Mouse (Mus musculus) erythroblast, embryonic 14.5 days (primary cell): ENCODE results near the gene Cers2. TPM values are rescaled to one million over a fixed set of nuclear protein-coding genes. Genes with fewer than 3 reads are reported as not detected.
"Not testable (repeated sequence)": the region's sequence is repeated elsewhere in the genome, so short reads cannot be mapped to it uniquely, and the experiment has no call there.

Experiments
- H3K27me3 ChIP-seq: 2 replicates; pipeline ENCODE4 v1.6.1; 2012; ENCODE audit warnings: inconsistent platforms; ENCODE audit not compliant: control insufficient read depth
- H3K36me3 ChIP-seq: 2 replicates; pipeline ENCODE4 v1.6.1; 2012; ENCODE audit warnings: mild to moderate bottlenecking, inconsistent platforms; ENCODE audit not compliant: control insufficient read depth
- H3K4me1 ChIP-seq: 2 replicates; pipeline ENCODE4 v1.6.1; 2012; ENCODE audit warnings: inconsistent platforms; ENCODE audit not compliant: control insufficient read depth
- H3K4me3 ChIP-seq: replicated peaks from 2 replicates; pipeline ENCODE3; 2012; ENCODE audit warnings: moderate library complexity, mild to moderate bottlenecking, inconsistent platforms
- H3K9me3 ChIP-seq: 2 replicates; pipeline ENCODE4 v1.6.1; 2012; ENCODE audit warnings: low read length, inconsistent platforms, mixed read lengths; ENCODE audit not compliant: control insufficient read depth
- GATA1 ChIP-seq: IDR thresholded peaks from 2 replicates; pipeline ENCODE4 v1.6.1; 2012; ENCODE audit warnings: low read length, inconsistent platforms, mixed read lengths
- TAL1 ChIP-seq: IDR thresholded peaks from 3 replicates; pipeline ENCODE4 v1.6.1; 2012; ENCODE audit warnings: low read length, inconsistent platforms, mixed read lengths
- polyA plus RNA-seq: library from polyadenylated mRNA; stranded (reverse); fragments of >175 nt; gene quantifications from 2 replicates; pipeline ENCODE4 v1.2.3, GENCODE M21; 2012

Cers2 gene
- polyA plus RNA-seq, 1 experiment = 9.3 TPM

GRCm38 (mm10) chr3:95324454-95325144 lies 10.0 kb downstream of the Cers2 start:
- Histone ChIP-seq H3K9me3 (no peaks in the 10 kb centered on the region), H3K4me1 (peaks cover 6% of the 10 kb centered on the region), H3K36me3 (peaks cover 99% of the 10 kb centered on the region), H3K27me3 (no peaks in the 10 kb centered on the region), H3K4me3 (no peak overlapping the region)
- TF ChIP-seq TAL1 = no peak
- TF ChIP-seq GATA1 = no peak

- no peaks in the 10 kb centered on the region for H3K9me3 ChIP-seq
- H3K4me3 ChIP-seq = no peak overlapping the region
- TF ChIP-seq GATA1 = no peak
- no peak for TF ChIP-seq TAL1
- peaks cover 90% of the 10 kb centered on the region for H3K36me3 ChIP-seq
- H3K4me1 ChIP-seq = no peaks in the 10 kb centered on the region
- H3K27me3 ChIP-seq = no peaks in the 10 kb centered on the region
Measured at GRCm38 (mm10) chr3:95328803-95329404, 14.3 kb downstream of the Cers2 start.

DNA sequence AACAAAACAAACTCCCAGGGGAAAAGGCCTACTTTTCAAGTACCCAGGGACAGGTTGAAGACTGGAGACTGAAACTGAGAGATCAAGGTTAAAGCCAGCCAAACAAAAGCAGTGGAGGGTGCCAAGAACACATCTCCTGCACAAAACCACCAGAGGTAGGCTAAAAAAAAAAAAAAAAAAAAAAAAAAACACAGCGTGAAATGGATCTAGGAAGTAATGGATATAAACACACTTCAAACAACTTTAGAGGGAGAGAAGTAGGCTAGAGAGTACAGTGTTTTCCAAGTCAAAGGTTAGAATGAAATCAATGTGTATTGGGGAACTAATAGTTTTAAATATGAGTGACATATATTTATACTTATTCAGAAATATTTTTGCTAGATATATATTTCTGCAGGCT lies 16.9 kb downstream of the Cers2 start:
- Histone ChIP-seq H3K4me3 (no peak overlapping the region), H3K27me3 (no peaks in the 10 kb centered on the region), H3K4me1 (no peaks in the 10 kb centered on the region), H3K9me3 (no peaks in the 10 kb centered on the region), H3K36me3 (peaks cover 74% of the 10 kb centered on the region)
- TF ChIP-seq TAL1 = no peak
- no peak for TF ChIP-seq GATA1

GRCm38 (mm10) chr3:95337345-95337744 lies 22.8 kb downstream of the Cers2 start:
- H3K27me3 ChIP-seq = no peaks in the 10 kb centered on the region
- no peaks in the 10 kb centered on the region for H3K4me1 ChIP-seq
- TF ChIP-seq GATA1 (no peak), TAL1 (no peak)
- no peaks in the 10 kb centered on the region for H3K9me3 ChIP-seq
- no peak overlapping the region for H3K4me3 ChIP-seq
- H3K36me3 ChIP-seq = peaks cover 81% of the 10 kb centered on the region

DNA sequence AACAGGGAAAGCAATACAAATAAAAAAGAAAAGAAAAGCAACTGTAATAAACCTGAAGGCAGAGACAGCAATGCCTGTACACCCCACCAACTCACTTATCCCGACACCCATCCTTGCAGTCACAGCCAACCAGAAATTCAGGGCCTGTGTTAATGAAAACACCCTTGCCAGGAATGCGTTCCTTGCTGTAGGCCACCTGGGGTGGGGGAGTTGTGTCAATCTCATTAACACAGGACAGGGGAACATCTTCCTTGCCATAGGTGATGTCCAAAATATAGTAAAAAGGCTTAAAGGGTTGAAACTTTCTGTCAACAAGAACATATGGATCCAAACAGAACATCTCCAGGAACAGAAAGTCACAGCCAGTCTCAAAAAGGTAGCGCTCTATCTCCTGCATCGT lies 23.7 kb downstream of the Cers2 start:
- H3K9me3 ChIP-seq = no peaks in the 10 kb centered on the region
- no peak overlapping the region for H3K4me3 ChIP-seq
- H3K4me1 ChIP-seq = no peaks in the 10 kb centered on the region
- H3K27me3 ChIP-seq = no peaks in the 10 kb centered on the region
- H3K36me3 ChIP-seq = peaks cover 81% of the 10 kb centered on the region
- TF ChIP-seq TAL1 (no peak), GATA1 (no peak)

GRCm38 (mm10) chr3:95343356-95344000 lies 28.9 kb downstream of the Cers2 start:
- not testable (repeated sequence) for H3K27me3 ChIP-seq

DNA sequence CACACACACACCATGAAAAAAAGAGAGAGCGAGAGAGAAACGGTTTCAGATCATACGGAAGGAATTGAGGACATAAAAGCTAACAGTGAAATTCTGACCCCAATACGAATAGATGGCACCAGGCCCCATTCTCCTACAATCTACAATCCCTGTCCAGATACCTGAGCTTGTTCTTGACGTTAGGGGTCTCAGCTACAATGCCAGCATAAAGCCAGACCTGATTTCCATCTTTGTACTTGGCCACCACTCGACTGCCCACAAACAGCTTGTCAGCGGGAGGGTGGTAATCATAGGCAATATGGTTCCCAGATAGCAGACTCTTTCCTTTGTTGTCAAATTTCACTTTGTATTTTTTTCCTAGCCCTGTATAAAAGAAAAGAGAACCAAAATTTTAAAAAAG lies 31.9 kb downstream of the Cers2 start:
- H3K27me3 ChIP-seq = no peaks in the 10 kb centered on the region
- peaks cover 2% of the 10 kb centered on the region for H3K9me3 ChIP-seq
- TF ChIP-seq TAL1 = no peak
- TF ChIP-seq GATA1 = no peak
- H3K36me3 ChIP-seq = peaks cover 86% of the 10 kb centered on the region
- no peaks in the 10 kb centered on the region for H3K4me1 ChIP-seq
- H3K4me3 ChIP-seq = no peak overlapping the region

More at GRCm38 (mm10) chr3:95343356-95344000, 28.9 kb downstream of the Cers2 start:
- H3K9me3 ChIP-seq, H3K4me1 ChIP-seq, H3K4me3 ChIP-seq: not testable (repeated sequence)
- peaks cover 93% of the 10 kb centered on the region for H3K36me3 ChIP-seq

GRCm38 (mm10) chr3:95348343-95348742 lies 33.8 kb downstream of the Cers2 start:
- H3K9me3 ChIP-seq, H3K4me3 ChIP-seq, H3K4me1 ChIP-seq, H3K27me3 ChIP-seq: not testable (repeated sequence)
- H3K36me3 ChIP-seq = peaks cover 86% of the 10 kb centered on the region

DNA sequence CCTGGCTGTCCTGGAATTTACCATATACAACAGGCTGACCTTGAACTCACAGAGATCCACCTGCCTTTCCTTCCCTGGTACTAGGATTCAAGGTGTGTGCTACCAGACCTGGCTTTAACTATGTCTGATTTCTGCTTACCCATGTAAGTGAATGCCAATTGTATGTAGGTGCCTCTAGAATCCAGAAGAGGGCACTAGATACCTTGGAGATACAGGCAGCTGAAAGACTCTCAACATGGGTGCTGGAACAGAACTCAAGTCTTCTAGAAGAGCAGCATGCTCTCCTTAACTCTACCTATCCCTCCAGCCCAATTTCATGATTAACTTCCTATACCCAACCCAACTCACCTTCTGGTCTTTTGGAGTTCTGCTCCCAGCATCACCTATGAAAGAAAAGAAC lies 34.9 kb downstream of the Cers2 start:
- TF ChIP-seq GATA1 = no peak
- TF ChIP-seq TAL1 = no peak
- peaks cover 85% of the 10 kb centered on the region for H3K36me3 ChIP-seq

DNA sequence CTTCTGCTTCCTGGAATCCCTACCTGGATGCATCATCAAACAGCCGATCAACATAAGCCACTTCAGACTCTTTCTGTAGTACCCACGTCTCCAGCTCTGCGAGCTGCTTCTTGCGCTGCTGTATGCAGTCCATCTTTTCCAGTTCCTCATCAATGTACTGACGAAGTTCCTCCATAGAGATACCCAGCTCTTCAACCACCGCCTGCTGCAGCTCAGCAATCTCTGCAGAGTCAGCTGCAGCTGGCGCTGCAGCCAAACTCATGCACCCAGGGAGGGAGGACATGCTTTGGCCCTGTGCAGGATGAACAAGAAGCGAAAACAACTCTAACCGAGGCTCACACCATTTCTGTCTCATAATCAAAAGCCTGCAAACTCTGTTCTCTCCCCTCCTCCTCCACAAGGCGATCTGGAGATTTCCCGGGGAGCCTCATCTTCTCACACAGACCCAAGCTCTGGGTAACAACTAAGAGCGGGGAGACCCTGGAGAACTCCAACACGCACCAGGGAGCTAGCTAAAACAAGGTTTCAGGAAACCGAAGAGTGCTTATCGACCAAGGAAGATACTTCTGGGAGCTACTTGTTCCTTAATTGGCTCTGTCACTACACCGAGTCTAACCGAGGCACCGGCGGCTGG lies 41.4 kb downstream of the Cers2 start:
- H3K4me1 ChIP-seq = peaks cover 28% of the 10 kb centered on the region
- H3K27me3 ChIP-seq, H3K4me3 ChIP-seq, H3K9me3 ChIP-seq: not testable (repeated sequence)
- H3K36me3 ChIP-seq = peaks cover 30% of the 10 kb centered on the region

More for the DNA sequence above, 34.9 kb downstream of the Cers2 start:
- Histone ChIP-seq H3K4me3 (no peak overlapping the region), H3K27me3 (no peaks in the 10 kb centered on the region), H3K4me1 (no peaks in the 10 kb centered on the region), H3K9me3 (peaks cover 2% of the 10 kb centered on the region)

GRCm38 (mm10) chr3:95356701-95357449 lies 42.3 kb downstream of the Cers2 start, which contains the start of gene Setdb1:
Gene Setdb1 (minus strand): TSS chr3:95357202.
- not testable (repeated sequence) for H3K27me3 ChIP-seq

More at GRCm38 (mm10) chr3:95356701-95357449, 42.3 kb downstream of the Cers2 start, which contains the start of gene Setdb1:
- Histone ChIP-seq H3K4me1 (peaks cover 28% of the 10 kb centered on the region), H3K4me3 (peak within 1 kb of the TSS; percentile 68), H3K36me3 (peaks cover 24% of the 10 kb centered on the region)
- H3K9me3 ChIP-seq = not testable (repeated sequence)
